Mouse (Mus musculus): Measurements from ENCODE around the gene H2-Aa. TPM values are rescaled to one million over a fixed set of nuclear protein-coding genes. Genes with fewer than 3 reads are reported as not detected.

H2-Aa gene
- polyA plus RNA-seq, 1 experiment from 2014 or later = not detected

- Histone ChIP-seq H3K9ac (replicated peaks; ENCODE audit: low read length) (no peak within 1 kb of the TSS), H3K36me3 (replicated peaks; ENCODE audit: control insufficient read depth, insufficient read depth, low read depth, low read length) (no peaks in the 10 kb centered on the region), H3K4me3 (ENCODE audit: low read depth, low read length) (no peak within 1 kb of the TSS), H3K4me2 (ENCODE audit: low read depth, low read length) (no peak within 1 kb of the TSS), H3K27ac (replicated peaks; ENCODE audit: low read depth, low read length) (no peak within 1 kb of the TSS), H3K27me3 (ENCODE audit: control insufficient read depth, insufficient read depth, low read length) (0 out of 2 replicates have a peak, but pooled peaks cover 2% of the 10 kb centered on the region), H3K9me3 (replicated peaks; ENCODE audit: control insufficient read depth, low read length) (no peaks in the 10 kb centered on the region), H3K4me1 (ENCODE audit: control insufficient read depth, insufficient read depth, low read length) (no peaks in the 10 kb centered on the region)
- 71% methylated on average over 11 of the region's 11 CpGs for WGBS
- no peak for ATAC-seq (replicated peaks; ENCODE audit: insufficient number of reproducible peaks, low FRiP score, low TSS enrichment, low read depth)
- peak; percentile 26 for DNase-seq (ENCODE audit: low spot score)
Measured at GRCm38 (mm10) chr17:34257594-34258375, 29.8 kb downstream of the H2-Aa start, which contains the start of gene H2-Ab1. H2-Ab1 (plus strand) TSS chr17:34257689.

DNA sequence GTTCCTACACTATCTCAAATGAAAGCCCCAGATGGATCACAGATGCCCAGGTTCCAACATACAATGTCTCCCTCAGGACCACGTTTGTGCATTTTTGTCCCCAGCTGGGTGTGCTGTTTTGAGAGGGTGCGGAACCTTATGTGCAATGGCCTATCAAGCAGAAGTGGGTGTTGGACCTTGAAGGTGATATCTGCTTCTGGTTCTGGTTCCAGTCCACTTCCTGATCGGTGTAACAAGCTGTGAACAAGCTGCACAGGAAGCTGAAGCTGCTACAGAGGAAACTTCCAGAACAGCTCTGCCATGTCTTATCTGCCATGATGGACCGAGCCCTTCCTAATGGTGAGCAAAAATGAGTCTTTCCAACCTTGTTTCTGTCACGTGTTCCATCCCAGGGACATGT is 31.1 kb downstream of the H2-Aa start:
- Histone ChIP-seq H3K27me3 (ENCODE audit: control insufficient read depth, insufficient read depth, low read length) (no peaks in the 10 kb centered on the region), H3K4me3 (ENCODE audit: low read depth, low read length) (no peak overlapping the region), H3K9ac (replicated peaks; ENCODE audit: low read length) (no peak overlapping the region), H3K27ac (replicated peaks; ENCODE audit: low read depth, low read length) (no peak overlapping the region), H3K36me3 (replicated peaks; ENCODE audit: control insufficient read depth, insufficient read depth, low read depth, low read length) (no peaks in the 10 kb centered on the region), H3K9me3 (replicated peaks; ENCODE audit: control insufficient read depth, low read length) (no peaks in the 10 kb centered on the region), H3K4me2 (ENCODE audit: low read depth, low read length) (no peak overlapping the region), H3K4me1 (ENCODE audit: control insufficient read depth, insufficient read depth, low read length) (no peaks in the 10 kb centered on the region)
- 82% methylated on average over 5 of the region's 5 CpGs for WGBS
- ATAC-seq (replicated peaks; ENCODE audit: insufficient number of reproducible peaks, low FRiP score, low TSS enrichment, low read depth) = no peak
- DNase-seq (ENCODE audit: low spot score) = no peak

DNA sequence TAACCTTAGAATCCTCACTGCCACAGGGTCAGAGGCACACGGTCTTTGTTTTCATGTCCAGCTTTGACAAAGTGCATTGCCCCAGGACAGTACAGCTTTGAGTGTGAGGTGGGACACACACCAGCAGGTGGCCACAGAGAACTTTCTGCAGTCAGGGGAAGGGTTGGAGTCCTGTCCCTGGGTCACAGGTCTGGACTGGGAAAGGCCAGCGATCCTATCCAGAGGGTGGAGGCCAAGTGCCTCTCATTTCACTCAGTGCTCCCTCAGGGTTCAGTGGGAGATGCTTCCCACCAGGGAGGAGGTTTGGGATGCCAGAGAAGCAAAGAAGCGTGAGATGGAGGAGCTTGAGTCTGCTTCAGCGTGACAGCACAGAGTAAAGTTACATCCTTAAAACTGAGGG is 36.0 kb downstream of the H2-Aa start:
- no peak for DNase-seq (ENCODE audit: low spot score)
- Histone ChIP-seq H3K4me2 (ENCODE audit: low read depth, low read length) (no peak overlapping the region), H3K36me3 (replicated peaks; ENCODE audit: control insufficient read depth, insufficient read depth, low read depth, low read length) (no peaks in the 10 kb centered on the region), H3K9me3 (replicated peaks; ENCODE audit: control insufficient read depth, low read length) (no peaks in the 10 kb centered on the region), H3K9ac (replicated peaks; ENCODE audit: low read length) (no peak overlapping the region), H3K27ac (replicated peaks; ENCODE audit: low read depth, low read length) (no peak overlapping the region), H3K4me3 (ENCODE audit: low read depth, low read length) (no peak overlapping the region), H3K4me1 (ENCODE audit: control insufficient read depth, insufficient read depth, low read length) (no peaks in the 10 kb centered on the region), H3K27me3 (ENCODE audit: control insufficient read depth, insufficient read depth, low read length) (no peaks in the 10 kb centered on the region)
- no peak for ATAC-seq (replicated peaks; ENCODE audit: insufficient number of reproducible peaks, low FRiP score, low TSS enrichment, low read depth)
- WGBS = 39% methylated on average over 4 of the region's 4 CpGs

GRCm38 (mm10) chr17:34249878-34250277 is 37.7 kb downstream of the H2-Aa start:
- WGBS = 19% methylated on average over 4 of the region's 4 CpGs
- Histone ChIP-seq H3K27ac (replicated peaks; ENCODE audit: low read depth, low read length) (no peak overlapping the region), H3K4me1 (ENCODE audit: control insufficient read depth, insufficient read depth, low read length) (no peaks in the 10 kb centered on the region)

DNA sequence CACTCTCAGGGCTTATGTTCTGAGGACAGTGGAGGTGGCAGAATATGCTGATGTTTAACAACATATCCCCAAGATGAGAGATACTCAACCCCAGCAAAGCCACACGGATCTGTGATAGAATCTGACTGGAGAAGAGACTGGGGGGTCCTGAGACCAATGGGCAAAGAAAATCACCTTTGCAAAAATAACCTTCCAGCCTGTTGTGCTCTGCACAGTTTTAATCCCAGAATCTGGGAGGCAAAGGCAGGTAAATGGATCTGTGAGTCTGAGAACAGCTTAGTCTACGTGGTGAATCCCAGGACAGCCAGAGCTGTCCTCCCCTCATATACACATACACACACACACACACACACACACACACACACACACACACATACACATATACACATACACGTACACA is 38.3 kb downstream of the H2-Aa start:
- ATAC-seq (replicated peaks; ENCODE audit: insufficient number of reproducible peaks, low FRiP score, low TSS enrichment, low read depth) (no peak), DNase-seq (ENCODE audit: low spot score) (no peak)
- no peaks in the 10 kb centered on the region for H3K27me3 ChIP-seq (ENCODE audit: control insufficient read depth, insufficient read depth, low read length)

More at GRCm38 (mm10) chr17:34249878-34250277, 37.7 kb downstream of the H2-Aa start:
- Histone ChIP-seq H3K4me3 (ENCODE audit: low read depth, low read length) (no peak overlapping the region), H3K36me3 (replicated peaks; ENCODE audit: control insufficient read depth, insufficient read depth, low read depth, low read length) (no peaks in the 10 kb centered on the region), H3K4me2 (ENCODE audit: low read depth, low read length) (no peak overlapping the region), H3K9me3 (replicated peaks; ENCODE audit: control insufficient read depth, low read length) (no peaks in the 10 kb centered on the region), H3K9ac (replicated peaks; ENCODE audit: low read length) (no peak overlapping the region), H3K27me3 (ENCODE audit: control insufficient read depth, insufficient read depth, low read length) (no peaks in the 10 kb centered on the region)
- no peak for ATAC-seq (replicated peaks; ENCODE audit: insufficient number of reproducible peaks, low FRiP score, low TSS enrichment, low read depth)
- peak; percentile 82 for DNase-seq (ENCODE audit: low spot score)

DNA sequence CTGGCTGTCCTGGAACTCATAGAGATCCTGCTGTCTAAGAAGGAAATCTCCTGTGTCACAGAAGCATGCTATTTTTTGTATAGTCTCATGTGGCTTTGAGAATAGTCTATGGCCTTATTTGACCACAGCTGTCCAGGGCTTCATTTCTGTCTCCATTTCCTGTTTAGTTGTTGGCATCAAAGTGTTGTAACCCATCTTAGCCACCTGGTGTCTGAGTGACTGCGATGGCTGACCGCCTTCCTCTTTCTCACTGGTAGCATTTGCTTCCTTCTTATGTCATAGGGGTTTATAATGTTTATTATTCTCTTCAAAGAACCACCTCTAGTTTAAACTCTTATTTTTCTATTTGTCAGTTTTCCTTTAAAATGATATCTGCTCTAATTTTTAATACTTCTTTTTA is 38.9 kb downstream of the H2-Aa start:
- no peak for ATAC-seq (replicated peaks; ENCODE audit: insufficient number of reproducible peaks, low FRiP score, low TSS enrichment, low read depth)
- H3K9ac ChIP-seq (replicated peaks; ENCODE audit: low read length) = no peak overlapping the region
- WGBS = 72% methylated on average over 2 of the region's 2 CpGs

More for the DNA sequence above, 38.3 kb downstream of the H2-Aa start:
- H3K27ac ChIP-seq (replicated peaks; ENCODE audit: low read depth, low read length) = no peak overlapping the region
- H3K4me2 ChIP-seq (ENCODE audit: low read depth, low read length) = no peak overlapping the region
- H3K4me1 ChIP-seq (ENCODE audit: control insufficient read depth, insufficient read depth, low read length) = no peaks in the 10 kb centered on the region
- WGBS = 49% methylated on average over 3 of the region's 3 CpGs
- H3K36me3 ChIP-seq (replicated peaks; ENCODE audit: control insufficient read depth, insufficient read depth, low read depth, low read length) = no peaks in the 10 kb centered on the region
- no peak overlapping the region for H3K4me3 ChIP-seq (ENCODE audit: low read depth, low read length)
- H3K9me3 ChIP-seq (replicated peaks; ENCODE audit: control insufficient read depth, low read length) = no peaks in the 10 kb centered on the region
- H3K9ac ChIP-seq (replicated peaks; ENCODE audit: low read length) = no peak overlapping the region

GRCm38 (mm10) chr17:34247047-34247446 is 40.6 kb downstream of the H2-Aa start:
- ATAC-seq (replicated peaks; ENCODE audit: insufficient number of reproducible peaks, low FRiP score, low TSS enrichment, low read depth) (no peak), DNase-seq (ENCODE audit: low spot score) (no peak)
- no peak overlapping the region for H3K4me3 ChIP-seq (ENCODE audit: low read depth, low read length)
- no peak overlapping the region for H3K27ac ChIP-seq (replicated peaks; ENCODE audit: low read depth, low read length)
- no peak overlapping the region for H3K4me2 ChIP-seq (ENCODE audit: low read depth, low read length)
- H3K4me1 ChIP-seq (ENCODE audit: control insufficient read depth, insufficient read depth, low read length) = no peaks in the 10 kb centered on the region
- no peaks in the 10 kb centered on the region for H3K27me3 ChIP-seq (ENCODE audit: control insufficient read depth, insufficient read depth, low read length)
- H3K9ac ChIP-seq (replicated peaks; ENCODE audit: low read length) = no peak overlapping the region
- WGBS = 82% methylated on average over 3 of the region's 3 CpGs
- no peaks in the 10 kb centered on the region for H3K9me3 ChIP-seq (replicated peaks; ENCODE audit: control insufficient read depth, low read length)
- no peaks in the 10 kb centered on the region for H3K36me3 ChIP-seq (replicated peaks; ENCODE audit: control insufficient read depth, insufficient read depth, low read depth, low read length)

More for the DNA sequence above, 38.9 kb downstream of the H2-Aa start:
- no peaks in the 10 kb centered on the region for H3K36me3 ChIP-seq (replicated peaks; ENCODE audit: control insufficient read depth, insufficient read depth, low read depth, low read length)
- no peak overlapping the region for H3K4me3 ChIP-seq (ENCODE audit: low read depth, low read length)
- no peaks in the 10 kb centered on the region for H3K4me1 ChIP-seq (ENCODE audit: control insufficient read depth, insufficient read depth, low read length)
- no peak overlapping the region for H3K27ac ChIP-seq (replicated peaks; ENCODE audit: low read depth, low read length)
- H3K9me3 ChIP-seq (replicated peaks; ENCODE audit: control insufficient read depth, low read length) = no peaks in the 10 kb centered on the region
- H3K27me3 ChIP-seq (ENCODE audit: control insufficient read depth, insufficient read depth, low read length) = no peaks in the 10 kb centered on the region
- no peak for DNase-seq (ENCODE audit: low spot score)
- H3K4me2 ChIP-seq (ENCODE audit: low read depth, low read length) = no peak overlapping the region

GRCm38 (mm10) chr17:34244656-34245055 is 43.0 kb downstream of the H2-Aa start:
- Histone ChIP-seq H3K4me3 (ENCODE audit: low read depth, low read length) (no peak overlapping the region), H3K36me3 (replicated peaks; ENCODE audit: control insufficient read depth, insufficient read depth, low read depth, low read length) (no peaks in the 10 kb centered on the region), H3K27ac (replicated peaks; ENCODE audit: low read depth, low read length) (no peak overlapping the region), H3K4me2 (ENCODE audit: low read depth, low read length) (no peak overlapping the region), H3K9ac (replicated peaks; ENCODE audit: low read length) (no peak overlapping the region), H3K4me1 (ENCODE audit: control insufficient read depth, insufficient read depth, low read length) (no peaks in the 10 kb centered on the region), H3K9me3 (replicated peaks; ENCODE audit: control insufficient read depth, low read length) (no peaks in the 10 kb centered on the region), H3K27me3 (ENCODE audit: control insufficient read depth, insufficient read depth, low read length) (no peaks in the 10 kb centered on the region)
- DNase-seq (ENCODE audit: low spot score) (no peak), ATAC-seq (replicated peaks; ENCODE audit: insufficient number of reproducible peaks, low FRiP score, low TSS enrichment, low read depth) (no peak)
- 79% methylated on average over 4 of the region's 4 CpGs for WGBS

Data from embryonic facial prominence, embryonic 11.5 days (tissue).